Mouse (Mus musculus) urinary bladder, postnatal 0 days (tissue): Measurements from ENCODE around the gene Clec4a1. TPM values are rescaled to one million over a fixed set of nuclear protein-coding genes. Genes with fewer than 3 reads are reported as not detected.

Source experiments
- polyA plus RNA-seq: library from polyadenylated mRNA; unstranded; fragments of >200 nt; fragmentation: Nextera tagmentation; extraction: Ambion mirVana; gene quantifications from 2 replicates; pipeline ENCODE4 v1.2.1, GENCODE M21; 2015

The Clec4a1 gene
- polyA plus RNA-seq = 5.9 TPM in 2 replicates

DNA sequence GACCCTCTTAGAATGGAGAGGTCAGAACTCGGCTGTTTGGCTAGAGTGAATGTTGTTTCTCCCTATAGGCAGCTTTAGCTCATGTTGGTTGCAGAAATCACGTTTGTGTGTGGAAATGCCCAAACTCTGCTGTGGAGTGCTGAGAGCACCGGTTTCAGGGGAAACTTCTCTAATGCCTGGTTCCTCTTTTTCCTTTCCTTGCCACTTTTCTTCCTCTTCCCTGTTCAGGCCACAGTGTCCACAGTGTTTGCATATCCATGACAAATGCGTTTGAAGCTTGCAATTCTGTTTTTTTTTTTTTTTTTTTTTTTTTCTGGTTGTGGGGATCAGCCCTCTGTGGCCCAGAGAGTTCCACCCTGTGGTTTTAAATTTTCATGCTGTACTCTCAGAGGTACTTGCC, at the start of gene Clec4a1:
TSS of gene Clec4a1 (plus strand) at position 398 of the 400 bp plus-strand sequence.

GRCm38 (mm10) chr6:122873871-122874719, 47.6 kb upstream of the Clec4a1 start, which contains the start of gene Necap1:
Necap1 (plus strand) TSS chr6:122874474.

DNA sequence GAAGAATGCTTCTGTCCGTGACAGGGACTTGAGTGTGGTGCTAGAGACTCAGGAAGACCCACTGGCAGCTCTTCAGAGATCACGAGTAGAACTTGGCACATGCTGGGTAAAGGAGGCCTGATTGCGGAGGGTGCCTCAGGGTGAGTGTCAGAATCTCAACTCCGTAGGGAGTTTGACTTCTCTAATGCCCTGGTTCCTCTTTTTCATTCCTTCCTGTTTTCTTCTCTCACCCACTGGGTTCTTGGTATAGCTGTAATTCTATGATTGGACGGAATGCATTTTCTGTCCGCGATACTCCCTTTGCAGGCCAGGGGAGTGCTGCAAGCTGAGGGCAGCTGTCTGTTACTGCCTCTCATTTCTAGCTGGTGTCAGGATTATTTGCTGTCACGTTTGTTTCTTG, 30.8 kb downstream of the Clec4a1 start, which contains the start of gene Clec4a3:
TSS of gene Clec4a3 (plus strand) at position 115 of the 400 bp plus-strand sequence.

Other genes with a start within 250 kb of the Clec4a1 start
- gene Nanog, start 214.4 kb upstream of the Clec4a1 start, polyA plus RNA-seq = 0.24 and 0.58 TPM in 2 replicates
- 4.4 and 5.1 TPM in 2 replicates for gene Slc2a3, start 120.2 kb upstream of the Clec4a1 start, polyA plus RNA-seq
- gene Foxj2, start 101.9 kb upstream of the Clec4a1 start, polyA plus RNA-seq = 5.3 TPM in 2 replicates
- gene C3ar1, start 65.7 kb upstream of the Clec4a1 start, polyA plus RNA-seq = 5.4 and 16.3 TPM in 2 replicates
- gene Necap1, start 47.4 kb upstream of the Clec4a1 start, polyA plus RNA-seq = 31.6 and 39.2 TPM in 2 replicates
- 4.7 TPM in 2 replicates for gene Clec4a3, start 30.7 kb downstream of the Clec4a1 start, polyA plus RNA-seq
- gene Clec4a4, start 68.5 kb downstream of the Clec4a1 start, polyA plus RNA-seq = not detected in 2 replicates
- gene Clec4b1, start 128.1 kb downstream of the Clec4a1 start, polyA plus RNA-seq = not detected in 2 replicates
- gene Clec4a2, start 184.6 kb downstream of the Clec4a1 start, polyA plus RNA-seq = 7.9 and 11.4 TPM in 2 replicates